Mouse (Mus musculus) embryonic fibroblast, embryonic 13.5 days (primary cell): ENCODE results near the gene Capn3.

Experiments used
- CTCF ChIP-seq: IDR thresholded peaks from 2 replicates; pipeline ENCODE4 v1.5.1; 2011; ENCODE audit warnings: mild to moderate bottlenecking, control low read depth, low read length, moderate library complexity, borderline replicate concordance; ENCODE audit not compliant: insufficient read depth
- POLR2A ChIP-seq: IDR thresholded peaks from 2 replicates; pipeline ENCODE4 v1.6.1; 2011; ENCODE audit warnings: low read depth, mild to moderate bottlenecking, control low read depth, low read length, moderate library complexity

DNA sequence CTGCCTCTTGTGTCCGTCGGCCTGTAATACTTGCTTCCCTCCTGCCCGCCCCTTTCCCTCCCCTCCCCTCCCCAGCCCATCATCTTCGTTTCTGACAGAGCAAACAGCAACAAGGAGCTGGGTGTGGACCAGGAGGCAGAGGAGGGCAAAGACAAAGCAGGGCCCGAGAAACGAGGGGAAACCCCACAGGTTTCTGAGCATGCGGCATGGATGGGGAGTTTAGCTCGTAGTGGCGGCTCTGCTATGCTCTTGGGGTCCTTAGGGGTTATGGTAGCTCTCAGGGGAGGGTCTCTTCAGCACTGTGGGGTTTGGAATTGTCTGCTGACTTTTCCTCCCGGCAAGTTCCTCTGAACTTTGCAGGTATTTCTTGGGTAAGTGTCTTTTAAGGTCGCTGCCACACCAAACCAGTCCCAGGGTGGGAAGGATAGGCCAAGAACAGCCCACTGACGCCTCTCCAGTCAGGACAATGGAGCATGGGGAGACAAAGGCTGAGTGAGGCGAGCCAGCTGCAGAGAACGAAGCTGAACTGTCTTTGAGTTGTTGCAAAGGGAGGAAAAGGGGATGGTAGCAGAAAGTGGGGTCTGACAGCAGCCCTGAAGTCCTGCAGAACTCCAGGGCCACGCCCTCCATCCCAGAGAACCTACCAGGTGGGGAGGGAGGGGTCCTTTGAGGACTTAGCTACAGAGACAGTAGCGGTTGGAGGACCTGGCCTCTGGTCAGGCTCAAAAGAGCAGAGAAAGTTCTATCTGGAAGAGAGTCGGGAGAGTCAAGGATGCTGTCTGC lies 45.5 kb downstream of the Capn3 start:
- TF ChIP-seq CTCF (no peak), POLR2A (no peak)
